Mouse (Mus musculus): ENCODE results near the gene Rab42.

Rab42 gene

GRCm38 (mm10) chr4:132302939-132303479, at the start of gene Rab42:
Gene Rab42, minus strand, starts transcription at chr4:132303385.
- peak; percentile 58 for DNase-seq

DNA sequence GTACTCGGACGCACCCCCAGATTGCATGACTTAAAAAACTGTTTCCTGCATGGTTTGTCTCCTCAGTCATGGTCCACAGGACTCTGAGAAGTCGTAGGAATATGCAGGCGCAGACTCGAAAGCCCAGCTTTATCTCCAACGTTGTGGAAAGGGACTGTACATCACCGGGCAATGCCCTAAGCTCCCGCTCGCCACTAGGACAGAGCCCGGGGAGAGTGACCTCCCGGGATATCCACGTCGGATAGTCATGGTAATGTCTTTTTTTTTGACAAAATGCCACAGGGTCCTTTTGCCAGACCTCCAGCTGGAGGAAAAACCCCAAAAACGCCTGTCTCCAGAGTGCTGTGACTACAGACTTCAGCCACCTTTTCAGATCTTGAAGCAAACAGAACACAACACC, 49.6 kb upstream of the Rab42 start:
- no peak for DNase-seq

DNA sequence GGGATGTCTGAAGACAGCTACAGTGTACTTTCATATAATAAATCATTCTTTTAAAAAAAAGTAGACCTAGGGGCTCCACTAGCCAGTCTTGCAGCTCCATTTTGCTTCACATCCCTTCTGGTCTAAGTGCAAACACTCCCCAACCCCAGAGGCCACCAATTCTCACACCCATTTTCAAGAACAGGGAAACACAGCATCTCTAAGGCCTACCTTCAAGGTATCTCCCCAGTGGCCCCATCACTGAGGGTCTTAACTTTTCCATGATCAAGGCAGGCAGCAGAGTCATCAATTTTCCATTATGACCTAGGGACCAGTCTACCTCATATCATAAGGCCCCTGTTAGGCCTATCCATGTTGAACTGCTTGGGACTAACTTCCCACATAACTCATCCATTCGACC, 48.2 kb upstream of the Rab42 start:
- DNase-seq = no peak

DNA sequence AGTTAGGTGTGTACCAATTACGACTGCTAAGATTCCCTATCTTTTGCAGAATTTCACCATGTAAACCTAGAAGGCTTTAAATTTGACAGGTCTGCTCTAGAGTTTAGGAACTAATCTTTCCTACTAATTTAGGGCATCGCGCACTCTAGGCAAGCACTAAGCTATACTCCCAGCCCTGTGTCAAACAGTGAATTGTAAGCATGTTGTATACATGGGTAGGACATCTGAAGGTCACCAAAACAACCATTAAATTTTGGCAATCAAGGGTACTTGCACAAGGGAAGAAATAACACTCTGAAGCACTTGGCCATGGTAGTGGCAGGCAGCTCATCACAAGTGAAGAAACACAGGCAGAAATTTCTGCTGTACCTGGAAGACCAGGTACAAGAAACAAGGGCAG, 47.7 kb upstream of the Rab42 start:
- no peak for DNase-seq

DNA sequence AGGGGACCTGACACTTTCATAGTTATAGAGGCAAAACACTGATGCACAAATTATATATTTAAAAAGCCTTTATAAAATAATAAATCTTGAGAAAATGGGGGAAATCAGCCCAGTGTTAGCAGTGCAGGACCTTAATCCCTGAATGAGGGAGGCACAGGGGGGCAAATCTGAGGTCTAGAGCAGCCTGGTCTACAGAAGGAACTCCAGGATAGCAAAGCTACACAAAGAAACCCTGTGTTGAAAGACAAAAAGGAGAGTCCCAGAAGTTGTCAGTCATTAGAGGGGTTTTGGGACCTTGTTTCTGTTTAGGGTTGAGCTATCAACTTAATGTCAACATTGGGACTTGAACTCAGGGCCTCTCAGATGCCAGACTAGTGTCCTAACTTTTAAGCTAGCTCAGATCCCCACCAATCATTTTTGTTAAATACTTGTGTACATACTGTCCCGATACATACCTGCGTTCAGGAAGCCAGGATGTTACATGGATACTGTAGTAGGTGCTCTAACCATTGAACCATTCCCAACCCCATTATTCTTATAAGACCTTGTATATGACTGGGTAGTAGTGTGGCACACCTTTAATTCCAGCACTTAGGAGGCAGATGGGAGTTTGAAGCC, 47.0 kb upstream of the Rab42 start:
- no peak for DNase-seq

GRCm38 (mm10) chr4:132349495-132350122, 46.4 kb upstream of the Rab42 start:
- DNase-seq = no peak

DNA sequence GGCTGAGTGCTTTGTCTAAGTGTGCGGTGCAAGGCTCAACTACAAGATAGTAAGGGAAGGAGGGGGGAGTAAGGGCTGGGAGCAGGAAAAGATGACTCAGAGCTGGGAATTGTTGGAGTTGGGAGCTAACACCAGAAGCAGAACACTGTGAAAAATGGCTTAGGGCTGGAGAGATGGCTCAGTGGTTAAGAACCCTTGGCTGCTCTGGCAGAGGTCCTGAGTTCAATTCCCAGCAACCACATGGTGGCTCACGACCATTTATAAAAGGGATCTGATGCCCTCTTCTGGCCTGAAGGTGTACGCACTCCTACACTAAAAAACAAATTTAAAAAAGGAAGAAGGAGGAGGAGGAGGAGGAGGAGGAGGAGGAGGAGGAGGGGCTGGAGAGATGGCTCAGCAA, 43.5 kb upstream of the Rab42 start:
- DNase-seq = no peak

GRCm38 (mm10) chr4:132346261-132346660, 43.1 kb upstream of the Rab42 start:
- DNase-seq = no peak

DNA sequence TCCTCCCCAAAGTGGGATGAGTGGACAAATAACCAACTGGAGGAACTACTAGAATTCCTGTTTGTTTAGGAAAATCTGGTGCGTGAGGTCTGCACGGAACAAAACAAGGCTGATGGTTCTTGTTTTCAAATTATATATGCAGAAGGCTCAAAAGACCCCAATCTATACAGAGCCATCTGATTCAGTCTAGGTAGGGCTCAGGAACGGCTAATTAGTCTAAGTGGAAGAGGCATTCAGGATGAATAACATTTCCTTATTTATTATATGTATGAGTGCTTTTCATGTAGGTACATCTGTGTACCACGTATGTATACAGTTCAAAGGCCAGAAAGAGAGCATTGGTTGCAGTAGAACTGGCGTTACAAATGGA, 42.6 kb upstream of the Rab42 start:
- no peak for DNase-seq

DNA sequence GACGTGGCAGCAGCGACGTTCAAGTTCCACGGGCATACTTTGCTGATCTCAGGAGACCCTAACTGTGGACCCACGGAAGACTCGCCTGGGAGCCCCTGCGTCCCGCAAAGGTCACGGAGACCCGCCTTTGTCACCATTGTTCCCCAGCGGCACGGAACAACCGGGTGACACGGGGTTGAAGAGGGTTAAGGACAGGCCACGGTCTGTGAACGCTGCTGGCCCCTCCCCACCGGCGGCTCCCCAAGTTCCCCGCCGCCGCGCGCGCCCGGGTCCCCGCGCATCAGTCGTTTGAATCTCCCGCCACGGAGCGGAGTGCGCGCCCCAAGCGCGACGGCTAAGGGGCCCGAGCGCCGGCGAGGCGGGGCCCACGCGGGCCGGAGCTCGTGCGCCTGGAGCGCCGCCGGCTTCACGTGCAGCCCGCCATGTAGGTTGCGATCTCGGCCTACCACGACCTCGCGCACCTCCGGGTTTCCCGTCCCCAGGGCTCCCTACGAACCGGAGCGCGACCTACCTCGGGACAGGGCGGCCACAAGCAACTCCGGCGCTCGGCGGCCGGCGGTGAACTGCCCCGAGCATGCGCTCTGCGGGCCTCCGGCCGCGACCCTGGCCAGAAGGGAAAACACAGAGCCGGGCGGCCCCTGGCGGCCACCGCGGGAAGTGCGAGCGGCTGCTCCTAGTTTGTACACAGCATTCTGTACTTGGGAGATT, 42.1 kb upstream of the Rab42 start:
- DNase-seq = peak; percentile 92

GRCm38 (mm10) chr4:132344403-132345134, 41.4 kb upstream of the Rab42 start:
- DNase-seq = no peak

DNA sequence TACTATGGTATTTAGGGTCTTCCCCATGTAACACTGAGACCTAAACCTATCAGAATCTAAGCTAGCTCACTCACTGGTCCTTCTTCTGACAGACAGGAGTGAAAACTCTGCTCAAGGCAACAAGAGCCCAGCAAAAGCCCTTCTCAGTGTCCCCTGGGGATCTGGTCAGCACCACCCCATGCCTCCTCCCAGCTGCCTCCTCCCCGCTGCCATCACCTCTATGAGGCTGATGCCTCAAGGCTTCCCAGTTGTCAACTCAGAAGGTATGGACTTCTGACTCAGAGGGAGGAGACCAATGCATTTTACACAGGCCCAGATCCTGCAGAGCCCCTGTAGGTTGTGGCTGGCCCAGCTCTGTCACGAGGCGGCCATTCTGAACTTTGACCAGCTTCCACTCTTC, 38.3 kb upstream of the Rab42 start:
- no peak for DNase-seq

DNA sequence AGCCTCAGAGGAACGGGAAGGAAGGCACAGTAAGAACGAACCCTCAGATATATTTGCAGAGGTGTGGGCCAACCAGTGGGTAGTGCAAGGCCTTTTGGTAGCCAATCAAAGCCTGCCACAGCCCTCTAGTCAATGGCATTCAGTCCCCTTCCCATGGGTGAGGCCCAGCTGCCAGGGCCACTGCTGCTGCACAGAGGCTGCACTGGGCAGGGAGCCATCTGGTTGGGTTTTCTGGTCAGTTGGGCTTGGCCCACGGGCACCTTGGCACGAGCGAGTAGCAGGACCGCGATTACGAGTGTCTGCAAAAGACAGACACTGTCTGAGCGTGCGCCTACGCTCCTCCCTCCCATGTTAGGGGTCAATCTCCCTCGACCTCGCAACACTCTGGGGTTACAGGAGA, 35.8 kb upstream of the Rab42 start:
- peak; percentile 37 for DNase-seq

DNA sequence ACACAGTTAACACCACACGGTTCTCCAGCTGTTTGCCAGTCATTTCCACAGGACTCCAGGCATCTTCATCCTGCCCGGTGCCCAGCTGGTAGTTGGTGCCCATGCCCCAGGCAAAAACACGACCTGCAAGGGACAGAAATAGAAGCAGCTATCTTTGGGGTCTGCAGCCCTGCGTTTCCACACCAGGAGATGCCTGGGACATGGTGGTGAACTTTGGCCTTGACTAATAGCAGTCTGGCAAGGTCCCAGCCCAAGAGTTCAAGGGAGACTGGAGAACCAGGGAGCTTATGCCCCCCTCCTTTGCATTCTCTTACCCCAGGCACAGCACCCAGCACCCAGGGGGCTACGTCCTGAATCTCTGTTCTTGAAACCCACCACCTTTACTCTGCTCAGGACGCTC, 29.7 kb upstream of the Rab42 start:
- no peak for DNase-seq

DNA sequence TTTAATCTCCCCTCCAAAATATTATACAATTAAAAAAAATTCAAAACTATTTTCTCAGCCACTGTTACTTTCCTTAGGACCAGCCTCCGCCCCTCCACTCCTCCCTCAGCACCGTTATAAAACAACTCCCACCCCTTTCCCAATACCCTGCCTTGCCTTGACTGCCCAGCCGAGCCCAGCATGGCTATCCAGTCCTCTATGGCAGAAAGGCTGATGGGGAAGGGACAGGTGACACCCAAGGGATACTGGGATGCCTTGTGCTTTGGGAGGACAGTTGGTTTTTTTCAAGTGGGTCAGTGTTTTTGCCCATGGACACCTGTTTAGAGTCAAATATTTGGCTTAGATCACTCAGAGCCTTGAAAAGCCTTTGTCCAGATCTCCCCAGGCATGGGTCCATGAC, 28.8 kb upstream of the Rab42 start:
- DNase-seq = no peak

DNA sequence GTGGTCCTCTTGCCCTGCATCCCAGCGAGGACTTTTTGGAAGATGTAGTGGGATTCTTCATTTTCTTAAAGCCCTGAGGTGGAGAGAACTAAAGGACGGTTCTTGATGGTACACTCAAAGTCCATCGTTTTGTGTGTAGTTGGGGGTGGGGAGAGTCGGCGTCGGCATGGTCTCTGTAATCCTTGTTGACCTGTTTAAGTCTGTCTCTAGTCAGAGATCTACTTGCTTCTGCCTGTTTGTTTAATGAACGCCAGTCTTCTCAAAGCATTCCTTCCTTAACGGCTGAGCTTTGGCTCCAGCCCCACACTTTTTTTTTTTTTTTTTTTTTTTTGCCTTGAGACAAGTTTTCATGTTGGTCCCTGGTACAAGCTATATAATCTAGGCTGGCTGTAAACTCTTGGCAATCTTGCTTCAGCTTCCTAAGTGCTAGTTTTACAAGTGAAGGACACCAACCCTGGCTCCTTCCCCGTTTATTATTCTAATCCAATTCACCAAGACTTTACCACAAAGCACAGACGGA, 26.7 kb upstream of the Rab42 start:
- no peak for DNase-seq

GRCm38 (mm10) chr4:132329115-132329834, 26.1 kb upstream of the Rab42 start, which contains the start of gene Trnau1ap:
Gene Trnau1ap, minus strand, starts transcription at chr4:132329538.
- peak; percentile 86 for DNase-seq

DNA sequence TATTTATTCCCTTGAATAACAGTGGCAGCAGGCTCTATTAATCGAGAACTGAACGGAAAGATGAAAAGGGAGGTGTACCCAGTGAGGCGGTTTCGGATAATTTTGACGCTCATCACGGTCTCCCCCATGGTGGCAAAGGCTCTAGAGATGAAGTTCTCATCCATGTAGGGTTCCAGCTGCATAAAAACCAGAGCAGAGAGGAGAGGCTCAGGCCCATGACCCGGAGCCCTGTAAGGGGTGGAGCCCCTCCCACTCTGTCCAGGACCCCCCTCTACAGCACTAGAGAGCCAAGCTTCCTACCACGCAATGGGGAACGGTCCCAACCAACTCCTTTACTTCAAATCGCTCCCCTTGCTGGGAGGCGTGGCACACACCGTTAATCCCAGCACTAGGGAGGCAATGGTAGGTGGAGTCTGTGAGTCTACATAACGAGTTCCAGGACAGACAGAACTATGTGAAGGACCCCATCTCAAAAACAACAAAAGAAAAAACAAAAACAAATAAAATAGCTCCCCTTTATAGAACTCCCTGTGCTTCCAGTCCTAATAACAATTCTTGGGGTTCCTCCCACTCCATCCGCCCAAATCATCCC, 25.3 kb upstream of the Rab42 start:
- DNase-seq = no peak

GRCm38 (mm10) chr4:132326481-132326880, 23.3 kb upstream of the Rab42 start:
- no peak for DNase-seq

DNA sequence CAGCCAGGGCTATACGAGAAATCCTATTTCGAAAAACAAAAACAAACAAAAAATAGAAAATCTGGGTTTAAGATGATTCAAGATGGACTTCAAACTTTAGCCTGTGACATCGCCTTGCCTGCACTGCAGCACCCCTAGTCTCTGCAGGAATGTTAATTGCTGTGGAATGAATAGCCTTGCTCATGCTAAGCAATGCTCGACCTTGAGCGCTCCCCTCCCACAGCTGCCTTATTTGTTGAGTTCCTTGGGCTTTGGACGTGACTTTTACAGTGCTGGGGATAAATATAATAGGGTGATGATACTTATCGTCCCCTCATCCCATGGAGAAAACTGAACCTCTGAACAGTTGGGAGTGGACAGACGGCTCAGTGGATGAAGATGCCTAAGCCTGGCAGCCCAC, 12.5 kb upstream of the Rab42 start:
- DNase-seq = no peak

- DNase-seq = no peak
Measured at GRCm38 (mm10) chr4:132312627-132313026, 9.4 kb upstream of the Rab42 start.

GRCm38 (mm10) chr4:132311801-132312200, 8.6 kb upstream of the Rab42 start:
- DNase-seq = no peak

Measured in layer of hippocampus, adult 9-11 months (tissue).